Mouse (Mus musculus): ENCODE results near the gene Olfr593. TPM values are rescaled to one million over a fixed set of nuclear protein-coding genes. Genes with fewer than 3 reads are reported as not detected.
"Not testable (repeated sequence)": the region's sequence is repeated elsewhere in the genome, so short reads cannot be mapped to it uniquely, and the experiment has no call there.

Gene Olfr593
- not detected in 2 replicates for polyA plus RNA-seq (2012)

GRCm38 (mm10) chr7:103211562-103211961 lies at the start of gene Olfr593:
Gene Olfr593 (plus strand): TSS chr7:103211862.
- no peaks in the 10 kb centered on the region for H3K36me3 ChIP-seq (ENCODE audit: control insufficient read depth)

GRCm38 (mm10) chr7:103169697-103170096 lies 42.0 kb upstream of the Olfr593 start:
- H3K36me3 ChIP-seq (ENCODE audit: control insufficient read depth), result no peaks in the 10 kb centered on the region
- H3K4me1 ChIP-seq (ENCODE audit: control insufficient read depth), result no peaks in the 10 kb centered on the region
- H3K27me3 ChIP-seq (ENCODE audit: control insufficient read depth), result no peaks in the 10 kb centered on the region
- H3K4me3 ChIP-seq (replicated peaks), result no peak overlapping the region
- TF ChIP-seq GATA1 (IDR thresholded peaks at IDR 0.05; ENCODE audit: low read length), result no peak
- TF ChIP-seq TAL1 (IDR thresholded peaks at IDR 0.05; ENCODE audit: low read length), result no peak
- H3K9me3 ChIP-seq (ENCODE audit: control insufficient read depth, low read length), result no peaks in the 10 kb centered on the region

More at GRCm38 (mm10) chr7:103211562-103211961, at the start of gene Olfr593:
- Histone ChIP-seq H3K4me3 (replicated peaks) (no peak within 1 kb of the TSS), H3K9me3 (ENCODE audit: control insufficient read depth, low read length) (no peaks in the 10 kb centered on the region), H3K27me3 (ENCODE audit: control insufficient read depth) (no peaks in the 10 kb centered on the region), H3K4me1 (ENCODE audit: control insufficient read depth) (no peaks in the 10 kb centered on the region)
- TF ChIP-seq TAL1 (IDR thresholded peaks at IDR 0.05; ENCODE audit: low read length) (no peak), GATA1 (IDR thresholded peaks at IDR 0.05; ENCODE audit: low read length) (no peak)

GRCm38 (mm10) chr7:103178240-103178639 lies 33.4 kb upstream of the Olfr593 start, which contains the start of gene Olfr591:
Gene Olfr591 (minus strand): TSS chr7:103178340.
- no peaks in the 10 kb centered on the region for H3K27me3 ChIP-seq (ENCODE audit: control insufficient read depth)
- no peak for TF ChIP-seq GATA1 (IDR thresholded peaks at IDR 0.05; ENCODE audit: low read length)
- TF ChIP-seq TAL1 (IDR thresholded peaks at IDR 0.05; ENCODE audit: low read length), result no peak
- no peak within 1 kb of the TSS for H3K4me3 ChIP-seq (replicated peaks)
- no peaks in the 10 kb centered on the region; the same call in 1 of the 2 replicates for H3K9me3 ChIP-seq (ENCODE audit: control insufficient read depth, low read length)
- H3K36me3 ChIP-seq (ENCODE audit: control insufficient read depth), result no peaks in the 10 kb centered on the region
- H3K4me1 ChIP-seq (ENCODE audit: control insufficient read depth), result no peaks in the 10 kb centered on the region

GRCm38 (mm10) chr7:103184503-103184902 lies 27.2 kb upstream of the Olfr593 start, which contains the start of gene Olfr592:
Gene Olfr592 (plus strand): TSS chr7:103184803.
- H3K4me1 ChIP-seq (ENCODE audit: control insufficient read depth); H3K9me3 ChIP-seq (ENCODE audit: control insufficient read depth, low read length); H3K27me3 ChIP-seq (ENCODE audit: control insufficient read depth); H3K36me3 ChIP-seq (ENCODE audit: control insufficient read depth); H3K4me3 ChIP-seq (replicated peaks): not testable (repeated sequence)

- H3K36me3 ChIP-seq (ENCODE audit: control insufficient read depth); H3K27me3 ChIP-seq (ENCODE audit: control insufficient read depth); H3K9me3 ChIP-seq (ENCODE audit: control insufficient read depth, low read length); H3K4me1 ChIP-seq (ENCODE audit: control insufficient read depth); H3K4me3 ChIP-seq (replicated peaks): not testable (repeated sequence)
Measured at GRCm38 (mm10) chr7:103212050-103212449, 388 bp downstream of the Olfr593 start.

GRCm38 (mm10) chr7:103216696-103217095 lies 5.0 kb downstream of the Olfr593 start, which contains the start of gene Olfr594:
Gene Olfr594 (plus strand): TSS chr7:103216996.
- TF ChIP-seq TAL1 (IDR thresholded peaks at IDR 0.05; ENCODE audit: low read length) (no peak), GATA1 (IDR thresholded peaks at IDR 0.05; ENCODE audit: low read length) (no peak)
- Histone ChIP-seq H3K27me3 (ENCODE audit: control insufficient read depth) (no peaks in the 10 kb centered on the region), H3K36me3 (ENCODE audit: control insufficient read depth) (no peaks in the 10 kb centered on the region), H3K4me1 (ENCODE audit: control insufficient read depth) (no peaks in the 10 kb centered on the region), H3K9me3 (ENCODE audit: control insufficient read depth, low read length) (no peaks in the 10 kb centered on the region), H3K4me3 (replicated peaks) (no peak within 1 kb of the TSS)

- not testable (repeated sequence) for H3K27me3 ChIP-seq (ENCODE audit: control insufficient read depth); H3K36me3 ChIP-seq (ENCODE audit: control insufficient read depth); H3K9me3 ChIP-seq (ENCODE audit: control insufficient read depth, low read length); H3K4me1 ChIP-seq (ENCODE audit: control insufficient read depth); H3K4me3 ChIP-seq (replicated peaks)
Measured at GRCm38 (mm10) chr7:103252405-103252804, 40.7 kb downstream of the Olfr593 start, which contains the start of gene Usp17ld. Gene Usp17ld (minus strand): TSS chr7:103252505.

Other genes with a start within 250 kb of the Olfr593 start
- gene Olfr576, start 249.2 kb upstream of the Olfr593 start, polyA plus RNA-seq (2012), result not detected in 2 replicates
- not detected in 2 replicates for gene Olfr577, start 235.9 kb upstream of the Olfr593 start, polyA plus RNA-seq (2012)
- not detected in 2 replicates for gene Olfr578, start 222.5 kb upstream of the Olfr593 start, polyA plus RNA-seq (2012)
- 0.03 TPM in 1 of 2 replicates, not detected in the other for gene Olfr582, start 173.8 kb upstream of the Olfr593 start, polyA plus RNA-seq (2012)
- not detected in 2 replicates for gene Olfr583, start 160.6 kb upstream of the Olfr593 start, polyA plus RNA-seq (2012)
- gene Olfr584, start 130.0 kb upstream of the Olfr593 start, polyA plus RNA-seq (2012), result not detected in 2 replicates
- gene Olfr585, start 114.1 kb upstream of the Olfr593 start, polyA plus RNA-seq (2012), result not detected in 2 replicates
- 0.01 TPM in 1 of 2 replicates, not detected in the other for gene Olfr586, start 86.2 kb upstream of the Olfr593 start, polyA plus RNA-seq (2012)
- not detected in 2 replicates for gene Olfr588-ps1, start 71.0 kb upstream of the Olfr593 start, polyA plus RNA-seq (2012)
- not detected in 2 replicates for gene Olfr589, start 55.5 kb upstream of the Olfr593 start, polyA plus RNA-seq (2012)
- not detected in 2 replicates for gene Olfr591, start 33.5 kb upstream of the Olfr593 start, polyA plus RNA-seq (2012)
- gene Olfr592, start 27.1 kb upstream of the Olfr593 start, polyA plus RNA-seq (2012), result not detected in 2 replicates
- 0.02 TPM in 1 of 2 replicates, not detected in the other for gene Olfr594, start 5.1 kb downstream of the Olfr593 start, polyA plus RNA-seq (2012)
- gene Usp17ld, start 40.6 kb downstream of the Olfr593 start, polyA plus RNA-seq (2012), result not detected in 2 replicates
- not detected in 2 replicates for gene Olfr596, start 93.8 kb downstream of the Olfr593 start, polyA plus RNA-seq (2012)
- not detected in 2 replicates for gene Olfr597, start 104.5 kb downstream of the Olfr593 start, polyA plus RNA-seq (2012)
- 0.04 TPM in 1 of 2 replicates, not detected in the other for gene Olfr598, start 111.7 kb downstream of the Olfr593 start, polyA plus RNA-seq (2012)
- not detected in 2 replicates for gene Olfr599, start 124.1 kb downstream of the Olfr593 start, polyA plus RNA-seq (2012)
- gene Olfr600, start 137.8 kb downstream of the Olfr593 start, polyA plus RNA-seq (2012), result not detected in 2 replicates
- gene Olfr601, start 150.8 kb downstream of the Olfr593 start, polyA plus RNA-seq (2012), result not detected in 2 replicates
- gene Olfr603, start 174.3 kb downstream of the Olfr593 start, polyA plus RNA-seq (2012), result not detected in 2 replicates
- gene Usp17lc, start 203.2 kb downstream of the Olfr593 start, polyA plus RNA-seq (2012), result not detected in 2 replicates
- gene Olfr605, start 233.6 kb downstream of the Olfr593 start, polyA plus RNA-seq (2012), result not detected in 2 replicates
- gene Olfr606, start 237.2 kb downstream of the Olfr593 start, polyA plus RNA-seq (2012), result not detected in 2 replicates